Mouse (Mus musculus): ENCODE results near the gene Trpc7.

Gene Trpc7

GRCm38 (mm10) chr13:56782621-56783020, 113.2 kb downstream of the Trpc7 start:
- DNase-seq = no peak

GRCm38 (mm10) chr13:56781697-56782096, 114.1 kb downstream of the Trpc7 start:
- DNase-seq = no peak

GRCm38 (mm10) chr13:56780746-56781469, 114.9 kb downstream of the Trpc7 start:
- no peak for DNase-seq

- no peak for DNase-seq
Observed at GRCm38 (mm10) chr13:56774304-56774703, 121.5 kb downstream of the Trpc7 start.

- no peak for DNase-seq
Observed at GRCm38 (mm10) chr13:56773262-56773870, 122.4 kb downstream of the Trpc7 start.

- DNase-seq = no peak
Observed at GRCm38 (mm10) chr13:56772592-56772991, 123.2 kb downstream of the Trpc7 start.

- no peak for DNase-seq
Observed at GRCm38 (mm10) chr13:56770786-56771185, 125.0 kb downstream of the Trpc7 start.

GRCm38 (mm10) chr13:56770136-56770578, 125.6 kb downstream of the Trpc7 start:
- no peak for DNase-seq

- DNase-seq = no peak
Observed at GRCm38 (mm10) chr13:56769431-56769830, 126.4 kb downstream of the Trpc7 start.

- no peak for DNase-seq
Observed at GRCm38 (mm10) chr13:56766211-56766610, 129.6 kb downstream of the Trpc7 start.

GRCm38 (mm10) chr13:56765284-56766032, 130.3 kb downstream of the Trpc7 start:
- no peak for DNase-seq

- no peak for DNase-seq
Observed at GRCm38 (mm10) chr13:56762446-56763229, 133.2 kb downstream of the Trpc7 start.

- peak; percentile 81 to 89 for DNase-seq
Observed at GRCm38 (mm10) chr13:56758492-56758891, 137.3 kb downstream of the Trpc7 start.

- DNase-seq = no peak
Observed at GRCm38 (mm10) chr13:56757201-56757600, 138.6 kb downstream of the Trpc7 start.

- DNase-seq = peak; percentile 47 to 66
Observed at GRCm38 (mm10) chr13:56755871-56756270, 139.9 kb downstream of the Trpc7 start.

- no peak for DNase-seq
Observed at GRCm38 (mm10) chr13:56753192-56753951, 142.4 kb downstream of the Trpc7 start, which contains the start of gene Gm45623. TSS of gene Gm45623 (minus strand) at chr13:56753827.

- DNase-seq = no peak
Observed at GRCm38 (mm10) chr13:56752474-56753191, 143.2 kb downstream of the Trpc7 start.

GRCm38 (mm10) chr13:56751774-56752173, 144.0 kb downstream of the Trpc7 start:
- DNase-seq = no peak

- DNase-seq = no peak
Observed at GRCm38 (mm10) chr13:56749377-56749776, 146.4 kb downstream of the Trpc7 start.

GRCm38 (mm10) chr13:56747554-56747953, 148.2 kb downstream of the Trpc7 start:
- DNase-seq = peak in 1 of 2 experiments; percentile 43
